Comparison of ENCODE assay signal across 8 mouse cellular contexts in genomic region chr13:37311555-37312221, GRCm38 (mm10). TPM values are rescaled to one million over a fixed set of nuclear protein-coding genes. Genes with fewer than 3 reads are reported as not detected.
DNase-seq lines count a peak whose midpoint lies in the region; ATAC-seq lines count a peak whose summit lies in the region.

No protein-coding gene starts in this region.

- no peak overlapping the region for H3K27ac ChIP-seq in heart, embryonic 13.5 days (replicated peaks)
- peak overlapping the region; percentile 67; the same call in 1 of the 2 replicates for H3K27ac ChIP-seq in brown adipose tissue, adult 24 weeks (replicated peaks; ENCODE audit: low read depth, low read length)
- H3K27ac ChIP-seq in forebrain, embryonic 15.5 days (replicated peaks), result peak overlapping the region; percentile 86
- peak overlapping the region; percentile 91 for H3K27ac ChIP-seq in midbrain, embryonic 14.5 days (replicated peaks; ENCODE audit: low read depth, low read length)

- H3K4me2 ChIP-seq in heart, embryonic 13.5 days, result peak overlapping the region; percentile 91
- H3K4me2 ChIP-seq in forebrain, embryonic 15.5 days (replicated peaks), result peak overlapping the region; percentile 58
- peak overlapping the region; percentile 71 for H3K4me2 ChIP-seq in midbrain, embryonic 14.5 days (ENCODE audit: low read length)

- peaks cover 12% of the 10 kb centered on the region for H3K4me1 ChIP-seq in heart, embryonic 13.5 days
- H3K4me1 ChIP-seq in brown adipose tissue, adult 24 weeks (ENCODE audit: control insufficient read depth, insufficient read depth, insufficient read length, low read length), result no peaks in the 10 kb centered on the region
- H3K4me1 ChIP-seq in forebrain, embryonic 15.5 days, result peaks cover 28% of the 10 kb centered on the region
- H3K4me1 ChIP-seq in midbrain, embryonic 14.5 days (ENCODE audit: control insufficient read depth, insufficient read depth, low read length), result peaks cover 19% of the 10 kb centered on the region

- H3K36me3 ChIP-seq in heart, embryonic 13.5 days, result no peaks in the 10 kb centered on the region
- H3K36me3 ChIP-seq in forebrain, embryonic 15.5 days, result no peaks in the 10 kb centered on the region
- H3K36me3 ChIP-seq in midbrain, embryonic 14.5 days (ENCODE audit: control insufficient read depth, insufficient read depth, low read length), result no peaks in the 10 kb centered on the region

- peak overlapping the region; percentile 53 for H3K4me3 ChIP-seq in heart, embryonic 13.5 days
- no peak overlapping the region; the same call in 1 of the 2 replicates for H3K4me3 ChIP-seq in brown adipose tissue, adult 24 weeks (ENCODE audit: insufficient read depth, low read depth, low read length)
- H3K4me3 ChIP-seq in forebrain, embryonic 15.5 days, result no peak overlapping the region
- H3K4me3 ChIP-seq in midbrain, embryonic 14.5 days (replicated peaks; ENCODE audit: low read depth, low read length), result peak overlapping the region; percentile 35

- WGBS in heart, embryonic 13.5 days, result 14% methylated on average over 27 of the region's 27 CpGs
- WGBS in forebrain, embryonic 15.5 days, result 19% methylated on average over 27 of the region's 27 CpGs
- 10% methylated on average over 27 of the region's 27 CpGs for WGBS in midbrain, embryonic 14.5 days

- peaks cover 20% of the 10 kb centered on the region for H3K27me3 ChIP-seq in heart, embryonic 13.5 days (replicated peaks)
- no peaks in the 10 kb centered on the region for H3K27me3 ChIP-seq in forebrain, embryonic 15.5 days
- H3K27me3 ChIP-seq in midbrain, embryonic 14.5 days (ENCODE audit: control insufficient read depth, insufficient read depth, low read length), result no peaks in the 10 kb centered on the region

- no peak for ATAC-seq in heart, embryonic 13.5 days (ENCODE audit: extremely low read depth, insufficient number of reproducible peaks, low FRiP score, low TSS enrichment)
- peak; percentile 60 for ATAC-seq in forebrain, embryonic 15.5 days (replicated peaks)
- peak; percentile 79 for ATAC-seq in midbrain, embryonic 14.5 days (ENCODE audit: low FRiP score, low TSS enrichment)

- H3K9me3 ChIP-seq in heart, embryonic 13.5 days, result no peaks in the 10 kb centered on the region
- no peaks in the 10 kb centered on the region for H3K9me3 ChIP-seq in forebrain, embryonic 15.5 days
- H3K9me3 ChIP-seq in midbrain, embryonic 14.5 days (ENCODE audit: control insufficient read depth, low read length), result no peaks in the 10 kb centered on the region

- DNase-seq in heart, adult 9 months (ENCODE audit: low spot score in 2 of 2), result no peak
- peak; percentile 42 for DNase-seq in layer of hippocampus, adult 9-11 months
- DNase-seq in midbrain, embryonic 14.5 days, result peak; percentile 87
- peak; percentile 14 to 35 for DNase-seq in thymus, adult 18-20 months
- no peak for DNase-seq in ovary, postnatal 14 days (ENCODE audit: low spot score)

- H3K9ac ChIP-seq in heart, embryonic 13.5 days, result peak overlapping the region; percentile 82
- peak overlapping the region; percentile 38 for H3K9ac ChIP-seq in forebrain, embryonic 15.5 days (replicated peaks)
- H3K9ac ChIP-seq in midbrain, embryonic 14.5 days (replicated peaks; ENCODE audit: low read length), result peak overlapping the region; percentile 54

RNA-seq across cellular contexts. Expression of gene Ly86, which starts 33.3 kb away (rescaled TPM):
- polyA plus RNA-seq in heart, embryonic 13.5 days (2015; fragmentation: Nextera tagmentation; extraction: Ambion mirVana), result 6.7 and 7.7 TPM in 2 replicates
- 8.7 and 12.4 TPM in 2 replicates for polyA plus RNA-seq in brown adipose tissue, adult 24 weeks (2012; ENCODE audit: insufficient read depth, insufficient read length, missing spikeins)
- polyA plus RNA-seq in forebrain, embryonic 15.5 days (2015; fragmentation: Nextera tagmentation; extraction: Ambion mirVana), result 5.5 and 6.0 TPM in 2 replicates
- 6.4 and 12.0 TPM in 2 replicates for polyA plus RNA-seq in midbrain, embryonic 14.5 days (2014; fragmentation: Nextera tagmentation; extraction: Ambion mirVana)

Comparison
In these comparisons a context has a peak if more than half of its experiments do, and no peak if none do; other contexts are left out.
1. H3K4me3 ChIP-seq: peak in heart, embryonic 13.5 days (single experiment) and midbrain, embryonic 14.5 days (single experiment); none in brown adipose tissue, adult 24 weeks (single experiment) and forebrain, embryonic 15.5 days (single experiment).
2. DNase-seq: peak in layer of hippocampus, adult 9-11 months (single experiment), midbrain, embryonic 14.5 days (single experiment) and thymus, adult 18-20 months (2 of 2); none in heart, adult 9 months (0 of 2) and ovary, postnatal 14 days (single experiment).
3. Peak in every context shown above with its lines, with median percentiles within 50 percentile points of each other: H3K4me2 ChIP-seq and H3K9ac ChIP-seq.